Mouse (Mus musculus) neural tube, embryonic 11.5 days (tissue): ENCODE results near the gene Hoxa3. TPM values are rescaled to one million over a fixed set of nuclear protein-coding genes. Genes with fewer than 3 reads are reported as not detected.

Experiments used
- ATAC-seq: fragments of 200-750 bp; cut with Nextera tagmentation; 2 replicates; pipeline ENCODE4 v1.8.0; 2017; ENCODE audit warnings: moderate number of reproducible peaks, mild to moderate bottlenecking, moderate TSS enrichment, moderate library complexity; ENCODE audit not compliant: insufficient read depth, low FRiP score, low TSS enrichment
- DNase-seq: peaks from one replicate; pipeline ENCODE4 v3.0.0-alpha.2; 2015; ENCODE audit warnings: low spot score
- H3K27ac ChIP-seq: fragments of 300-500 bp; sonication (generic); 2 replicates; pipeline ENCODE4 v1.5.1; 2014; ENCODE audit warnings: low read depth, mild to moderate bottlenecking, low read length
- H3K27me3 ChIP-seq: fragments of 300-500 bp; sonication (generic); 2 replicates; pipeline ENCODE4 v1.6.1; 2014; ENCODE audit warnings: mild to moderate bottlenecking, low read length, mixed read lengths; ENCODE audit not compliant: control insufficient read depth, insufficient read depth
- H3K36me3 ChIP-seq: fragments of 300-500 bp; sonication (generic); 2 replicates; pipeline ENCODE4 v1.6.1; 2014; ENCODE audit warnings: mild to moderate bottlenecking, low read length, moderate library complexity, mixed read lengths; ENCODE audit not compliant: control insufficient read depth, insufficient read depth
- H3K4me1 ChIP-seq: fragments of 300-500 bp; sonication (generic); 2 replicates; pipeline ENCODE4 v1.6.1; 2014; ENCODE audit warnings: low read length, mixed read lengths; ENCODE audit not compliant: control insufficient read depth, insufficient read depth
- H3K4me2 ChIP-seq: fragments of 300-500 bp; sonication (generic); 2 replicates; pipeline ENCODE4 v1.6.1; 2014; ENCODE audit warnings: low read depth, mild to moderate bottlenecking, moderate library complexity
- H3K4me3 ChIP-seq: fragments of 300-500 bp; sonication (generic); 2 replicates; pipeline ENCODE4 v1.5.1; 2014; ENCODE audit warnings: low read depth, low read length
- H3K9ac ChIP-seq: fragments of 300-500 bp; sonication (generic); 2 replicates; pipeline ENCODE4 v1.6.1; 2014; ENCODE audit warnings: mild to moderate bottlenecking, low read length
- H3K9me3 ChIP-seq: fragments of 300-500 bp; sonication (generic); 2 replicates; pipeline ENCODE4 v1.6.1; 2016; ENCODE audit warnings: low read length; ENCODE audit not compliant: control insufficient read depth
- WGBS: fragments of 180-500 bp; shearing (Covaris S2); extraction: QIAGEN DNeasy Blood & Tissue Kit; methylation state at CpG from one replicate; pipeline ENCODE4 v1.1.7; 2014; 5-methylcytosine and 5-hydroxymethylcytosine counted together
- polyA plus RNA-seq: library from polyadenylated mRNA; unstranded; fragments of >200 nt; fragmentation: Nextera tagmentation; extraction: Ambion mirVana; gene quantifications from 2 replicates; pipeline ENCODE4 v1.2.1, GENCODE M21; 2014

The Hoxa3 gene
- 20.2 TPM in 2 replicates for polyA plus RNA-seq

GRCm38 (mm10) chr6:52213119-52213986 lies at the start of gene Hoxa3, which contains the start of gene Gm28308:
TSS of gene Hoxa3 (minus strand) at chr6:52213336.
TSS of gene Gm28308 (minus strand) at chr6:52213339.
- WGBS = 4% methylated on average over 38 of the region's 38 CpGs
- peak within 1 kb of the TSS; percentile 100 for H3K27ac ChIP-seq
- H3K4me2 ChIP-seq = peak within 1 kb of the TSS; percentile 99
- peak within 1 kb of the TSS; percentile 87 for H3K4me3 ChIP-seq
- DNase-seq (peak; percentile 68), ATAC-seq (peak; percentile 49; the same call in 1 of the 2 replicates)
- peak within 1 kb of the TSS; percentile 99 for H3K9ac ChIP-seq
- peaks cover 4% of the 10 kb centered on the region; the same call in 1 of the 2 replicates for H3K27me3 ChIP-seq
- no peaks in the 10 kb centered on the region for H3K36me3 ChIP-seq
- H3K4me1 ChIP-seq = peaks cover 28% of the 10 kb centered on the region
- H3K9me3 ChIP-seq = no peaks in the 10 kb centered on the region

GRCm38 (mm10) chr6:52262463-52263320 lies 49.6 kb upstream of the Hoxa3 start:
- H3K4me1 ChIP-seq = peaks cover 8% of the 10 kb centered on the region
- H3K9me3 ChIP-seq = no peaks in the 10 kb centered on the region
- H3K27ac ChIP-seq = no peak overlapping the region
- no peak overlapping the region for H3K4me2 ChIP-seq
- WGBS = 1% methylated on average over 24 of the region's 24 CpGs
- no peaks in the 10 kb centered on the region for H3K36me3 ChIP-seq
- ATAC-seq = no peak
- DNase-seq = peak; percentile 63
- H3K9ac ChIP-seq = no peak overlapping the region
- H3K4me3 ChIP-seq = no peak overlapping the region
- peaks cover 93% of the 10 kb centered on the region for H3K27me3 ChIP-seq

- Histone ChIP-seq H3K4me3 (no peak overlapping the region), H3K4me1 (peaks cover 8% of the 10 kb centered on the region)
These were observed 48.8 kb upstream of the Hoxa3 start for GRCm38 (mm10) chr6:52261751-52262462.

DNA sequence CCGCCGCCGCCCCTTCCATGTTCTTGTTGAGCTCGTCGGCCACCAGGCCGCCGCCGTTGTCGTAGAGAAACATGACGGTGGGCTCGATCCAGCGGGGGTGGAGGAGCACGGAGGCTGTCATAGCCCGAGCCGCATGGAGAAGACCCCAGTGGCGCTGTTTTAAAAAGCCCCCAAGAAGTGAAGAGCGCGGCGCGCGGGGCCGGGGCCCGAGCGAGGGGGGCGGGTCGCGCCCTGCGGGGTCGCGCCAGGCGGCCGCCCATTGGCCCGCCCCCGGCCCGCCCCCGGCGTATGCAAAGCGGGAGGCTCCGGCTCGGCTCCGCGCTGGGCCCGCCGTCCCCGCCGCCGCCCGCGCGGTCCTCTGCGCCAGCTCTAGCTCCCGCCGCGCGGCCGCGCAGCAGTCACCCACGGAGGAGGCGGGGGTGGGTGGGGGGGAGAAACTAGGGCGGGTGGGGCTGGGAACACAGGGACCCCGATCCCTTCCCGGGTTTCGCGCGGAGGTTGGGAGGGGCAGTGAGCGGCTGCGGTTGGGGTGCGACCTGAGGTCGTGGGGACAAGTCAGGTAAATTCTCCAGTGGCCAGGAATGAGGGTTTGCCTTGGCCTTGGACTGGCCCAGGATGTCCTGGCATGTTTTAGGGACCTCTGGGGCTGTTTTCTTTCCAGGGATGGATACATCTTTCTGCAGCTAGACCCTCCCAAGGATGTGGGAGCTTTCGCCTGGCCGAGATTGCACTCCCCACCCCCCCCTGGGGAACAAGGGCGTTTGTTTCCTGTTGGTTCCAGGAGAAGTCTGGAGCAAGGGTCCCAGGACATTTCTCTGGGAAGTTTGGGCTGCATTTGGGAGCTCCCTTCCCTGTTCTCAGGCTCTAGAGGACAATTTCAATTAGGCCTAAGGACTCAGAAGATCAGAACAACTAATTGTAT lies 47.8 kb upstream of the Hoxa3 start, which contains the start of gene Hoxa13:
TSS of gene Hoxa13 (minus strand) at position 227 of the 922 bp plus-strand sequence.
- ATAC-seq (peak; percentile 53; the same call in 1 of the 2 replicates), DNase-seq (peak; percentile 49)
- Histone ChIP-seq H3K9me3 (no peaks in the 10 kb centered on the region), H3K4me3 (peak within 1 kb of the TSS; percentile 26), H3K36me3 (no peaks in the 10 kb centered on the region), H3K9ac (no peak within 1 kb of the TSS), H3K27ac (no peak within 1 kb of the TSS), H3K4me2 (peak within 1 kb of the TSS; percentile 48), H3K4me1 (peaks cover 8% of the 10 kb centered on the region), H3K27me3 (peaks cover 92% of the 10 kb centered on the region)
- WGBS = 0% methylated on average over 26 of the region's 72 CpGs

More at GRCm38 (mm10) chr6:52261751-52262462, 48.8 kb upstream of the Hoxa3 start:
- H3K9me3 ChIP-seq = no peaks in the 10 kb centered on the region
- H3K4me2 ChIP-seq = no peak overlapping the region
- WGBS = under 1% methylated on average over 9 of the region's 9 CpGs
- peaks cover 95% of the 10 kb centered on the region for H3K27me3 ChIP-seq
- no peak for ATAC-seq
- DNase-seq = peak; percentile 53
- H3K36me3 ChIP-seq = no peaks in the 10 kb centered on the region
- H3K27ac ChIP-seq = no peak overlapping the region
- no peak overlapping the region for H3K9ac ChIP-seq

- H3K9ac ChIP-seq = no peak overlapping the region
- H3K4me3 ChIP-seq = peak overlapping the region; percentile 26
- peak; percentile 56 for DNase-seq
- peaks cover 92% of the 10 kb centered on the region for H3K27me3 ChIP-seq
- peaks cover 8% of the 10 kb centered on the region for H3K4me1 ChIP-seq
- H3K36me3 ChIP-seq = no peaks in the 10 kb centered on the region
- no peaks in the 10 kb centered on the region for H3K9me3 ChIP-seq
- 0% methylated on average over 39 of the region's 39 CpGs for WGBS
- H3K4me2 ChIP-seq = peak overlapping the region; percentile 48
- no peak for ATAC-seq
- no peak overlapping the region for H3K27ac ChIP-seq
These were observed 46.7 kb upstream of the Hoxa3 start for GRCm38 (mm10) chr6:52259811-52260261.

DNA sequence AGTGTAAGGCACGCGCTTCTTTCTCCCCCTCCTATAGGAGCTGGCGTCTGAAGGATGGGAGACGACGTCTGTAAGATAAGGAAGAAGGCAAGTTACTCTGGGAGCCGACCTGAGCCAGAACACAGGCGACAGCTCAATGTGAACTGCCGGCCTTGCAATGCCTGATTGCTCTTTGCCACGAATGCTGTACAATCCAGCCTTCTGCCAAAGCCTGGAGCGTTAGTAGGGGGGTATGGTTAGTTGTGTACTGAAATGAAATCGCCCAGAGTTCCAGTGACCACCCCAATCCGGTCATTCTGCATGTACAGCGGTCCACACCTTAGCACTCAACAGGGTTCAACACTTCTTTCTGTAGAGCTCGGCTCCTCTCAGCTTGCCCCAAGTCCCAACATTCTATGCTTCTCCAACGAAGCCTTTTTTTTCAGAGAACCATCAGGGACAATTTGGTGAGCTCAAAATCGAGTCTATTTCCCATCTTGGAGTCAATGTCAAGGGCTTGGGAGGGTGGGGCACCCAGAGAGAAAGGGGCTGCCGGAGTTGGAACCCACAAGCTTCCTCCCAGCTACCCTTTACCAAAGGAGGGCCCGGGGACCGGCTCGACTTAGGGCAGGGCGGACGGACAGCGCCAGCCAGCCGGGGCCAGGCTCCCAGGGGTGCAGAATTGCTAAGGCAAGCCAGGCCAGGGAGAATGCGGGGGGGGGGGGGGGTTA lies 46.1 kb upstream of the Hoxa3 start:
- Histone ChIP-seq H3K4me2 (no peak overlapping the region), H3K9me3 (no peaks in the 10 kb centered on the region), H3K27me3 (peaks cover 89% of the 10 kb centered on the region), H3K36me3 (no peaks in the 10 kb centered on the region), H3K27ac (no peak overlapping the region), H3K4me1 (peaks cover 8% of the 10 kb centered on the region), H3K4me3 (peak overlapping the region; percentile 26; the same call in 1 of the 2 replicates), H3K9ac (no peak overlapping the region)
- ATAC-seq (no peak), DNase-seq (peak; percentile 63)
- under 1% methylated on average over 24 of the region's 25 CpGs for WGBS

DNA sequence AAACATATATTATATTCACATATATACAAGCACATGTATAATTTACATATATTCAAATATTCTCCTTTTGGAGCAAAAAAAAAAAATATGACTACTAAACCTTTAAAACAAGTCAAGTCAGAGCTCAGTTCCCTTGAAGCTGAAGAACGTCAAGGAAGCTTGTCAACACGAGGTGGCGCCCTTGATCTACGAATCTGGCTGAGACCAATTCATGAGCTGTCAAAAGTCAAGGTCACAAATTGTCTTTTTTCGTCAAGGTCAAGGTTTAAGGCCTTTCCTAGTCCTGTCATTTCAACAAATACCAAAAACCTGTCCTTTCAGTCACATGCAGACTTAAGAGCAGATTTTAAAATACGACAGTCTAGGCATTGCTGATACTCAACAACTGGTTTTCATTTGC lies 43.8 kb upstream of the Hoxa3 start:
- peak; percentile 85 for DNase-seq

More for the DNA sequence above, 43.8 kb upstream of the Hoxa3 start:
- H3K27me3 ChIP-seq = peaks cover 89% of the 10 kb centered on the region
- no peak overlapping the region for H3K4me3 ChIP-seq
- H3K9ac ChIP-seq = no peak overlapping the region
- H3K36me3 ChIP-seq = no peaks in the 10 kb centered on the region
- no peak overlapping the region for H3K4me2 ChIP-seq
- WGBS = 0% methylated on average over 6 of the region's 6 CpGs
- ATAC-seq = no peak
- no peaks in the 10 kb centered on the region for H3K9me3 ChIP-seq
- H3K4me1 ChIP-seq = peaks cover 8% of the 10 kb centered on the region
- no peak overlapping the region for H3K27ac ChIP-seq
